Mouse (Mus musculus): ENCODE results near the gene Polg.

GRCm38 (mm10) chr7:79493915-79494314 lies 27.8 kb upstream of the Polg start:
- TF ChIP-seq ZNF384 (IDR thresholded peaks at IDR 0.05; ENCODE audit: low read depth, low read length) (no peak), ETS1 (conservative IDR thresholded peaks at IDR 0.05; ENCODE audit: low read depth, low read length) (no peak), USF1 (IDR thresholded peaks at IDR 0.05; ENCODE audit: low read depth, low read length) (no peak), POLR2A (IDR thresholded peaks at IDR 0.05; ENCODE audit: low read depth, low read length) (no peak), CTCF (conservative IDR thresholded peaks at IDR 0.05 in 1 of 2, IDR thresholded peaks at IDR 0.05 in 1 of 2; ENCODE audit: low read depth in 2 of 2, low read length in 2 of 2) (peak; percentile 69 to 89), MEF2A (IDR thresholded peaks at IDR 0.05; ENCODE audit: borderline replicate concordance, low read depth, low read length) (no peak), ZKSCAN1 (IDR thresholded peaks at IDR 0.05; ENCODE audit: borderline replicate concordance, low read depth, low read length) (no peak), TCF12 (IDR thresholded peaks at IDR 0.05; ENCODE audit: low read depth, low read length) (no peak), JUN (IDR thresholded peaks at IDR 0.05; ENCODE audit: insufficient read depth, low read depth, low read length) (no peak), PAX5 (IDR thresholded peaks at IDR 0.05; ENCODE audit: low read length) (no peak)

Data from CH12.LX (cell line).